Mouse (Mus musculus) limb, embryonic 11.5 days (tissue): ENCODE data around the gene Cdh23. TPM values are rescaled to one million over a fixed set of nuclear protein-coding genes. Genes with fewer than 3 reads are reported as not detected.

Experiments used
- ATAC-seq: fragments of 200-750 bp; cut with Nextera tagmentation; 2 replicates; pipeline ENCODE4 v1.8.0; 2017; ENCODE audit warnings: low read depth; ENCODE audit not compliant: insufficient number of reproducible peaks, low FRiP score, low TSS enrichment
- DNase-seq: peaks from one replicate; pipeline ENCODE4 v3.0.0-alpha.2; 2015; ENCODE audit warnings: low spot score
- H3K27ac ChIP-seq: fragments of 300-500 bp; sonication (generic); replicated peaks from 2 replicates; pipeline ENCODE4 v1.5.1; 2014; ENCODE audit warnings: low read depth, mild to moderate bottlenecking, low read length
- H3K27me3 ChIP-seq: fragments of 300-500 bp; sonication (generic); 2 replicates; pipeline ENCODE4 v1.6.1; 2014; ENCODE audit warnings: mild to moderate bottlenecking, low read length, mixed read lengths; ENCODE audit not compliant: control insufficient read depth, insufficient read depth
- H3K36me3 ChIP-seq: fragments of 300-500 bp; sonication (generic); 2 replicates; pipeline ENCODE4 v1.6.1; 2014; ENCODE audit warnings: mild to moderate bottlenecking, low read length, moderate library complexity, mixed read lengths; ENCODE audit not compliant: control insufficient read depth, insufficient read depth
- H3K4me1 ChIP-seq: fragments of 300-500 bp; sonication (generic); 2 replicates; pipeline ENCODE4 v1.6.1; 2014; ENCODE audit warnings: low read length, mixed read lengths; ENCODE audit not compliant: control insufficient read depth, insufficient read depth
- H3K4me2 ChIP-seq: fragments of 300-500 bp; sonication (generic); 2 replicates; pipeline ENCODE4 v1.6.1; 2014; ENCODE audit warnings: low read depth, mild to moderate bottlenecking, moderate library complexity; ENCODE audit not compliant: severe bottlenecking
- H3K4me3 ChIP-seq: fragments of 300-500 bp; sonication (generic); 2 replicates; pipeline ENCODE4 v1.5.1; 2014; ENCODE audit warnings: low read depth, low read length
- H3K9ac ChIP-seq: fragments of 300-500 bp; sonication (generic); 2 replicates; pipeline ENCODE4 v1.6.1; 2014; ENCODE audit warnings: mild to moderate bottlenecking, low read length
- H3K9me3 ChIP-seq: fragments of 300-500 bp; sonication (generic); 2 replicates; pipeline ENCODE4 v1.6.1; 2016; ENCODE audit warnings: low read length; ENCODE audit not compliant: control insufficient read depth
- WGBS: fragments of 180-500 bp; shearing (Covaris S2); extraction: QIAGEN DNeasy Blood & Tissue Kit; methylation state at CpG from one replicate; pipeline ENCODE4 v1.1.7; 2014; 5-methylcytosine and 5-hydroxymethylcytosine counted together
- polyA plus RNA-seq: library from polyadenylated mRNA; unstranded; fragments of >200 nt; fragmentation: Nextera tagmentation; extraction: Ambion mirVana; gene quantifications from 2 replicates; pipeline ENCODE4 v1.2.1, GENCODE M21; 2014

Cdh23 gene
- polyA plus RNA-seq, 1 experiment from 2014 or later: 0.16 TPM

- H3K27me3 ChIP-seq: no peaks in the 10 kb centered on the region
- no peaks in the 10 kb centered on the region for H3K4me1 ChIP-seq
- H3K9ac ChIP-seq: no peak overlapping the region
- no peak overlapping the region for H3K4me2 ChIP-seq
- ATAC-seq (no peak), DNase-seq (no peak)
- H3K9me3 ChIP-seq: no peaks in the 10 kb centered on the region
- no peak overlapping the region for H3K4me3 ChIP-seq
- no peaks in the 10 kb centered on the region for H3K36me3 ChIP-seq
- no peak overlapping the region for H3K27ac ChIP-seq
- WGBS: 67% methylated on average over 4 of the region's 4 CpGs
Measured at GRCm38 (mm10) chr10:60677319-60677718, 19.0 kb downstream of the Cdh23 start.

DNA sequence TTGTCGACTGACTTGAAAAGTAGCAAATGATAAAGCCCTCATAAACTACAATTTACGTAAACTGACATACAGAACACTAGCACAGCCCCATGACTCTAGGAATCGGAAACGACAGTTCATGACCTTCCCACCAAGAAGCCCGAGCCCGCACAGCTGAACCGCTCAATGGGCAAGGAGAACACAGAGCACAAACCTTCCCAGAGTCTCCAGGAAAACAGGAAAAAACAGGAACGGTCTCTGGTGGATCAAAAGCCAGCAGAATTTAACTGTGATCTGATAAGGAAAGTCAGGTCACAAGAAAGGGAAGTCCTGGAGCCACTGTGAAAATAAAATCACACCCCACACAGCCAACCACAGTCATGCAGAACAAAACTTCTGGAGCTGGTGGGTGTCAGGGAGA is 26.1 kb downstream of the Cdh23 start:
- H3K36me3 ChIP-seq: no peaks in the 10 kb centered on the region
- 59% methylated on average over 8 of the region's 8 CpGs for WGBS
- no peak overlapping the region for H3K4me2 ChIP-seq
- DNase-seq (no peak), ATAC-seq (no peak)
- H3K9ac ChIP-seq: no peak overlapping the region
- no peak overlapping the region for H3K4me3 ChIP-seq
- no peaks in the 10 kb centered on the region for H3K9me3 ChIP-seq
- H3K27me3 ChIP-seq: no peaks in the 10 kb centered on the region
- H3K27ac ChIP-seq: no peak overlapping the region
- no peaks in the 10 kb centered on the region for H3K4me1 ChIP-seq

DNA sequence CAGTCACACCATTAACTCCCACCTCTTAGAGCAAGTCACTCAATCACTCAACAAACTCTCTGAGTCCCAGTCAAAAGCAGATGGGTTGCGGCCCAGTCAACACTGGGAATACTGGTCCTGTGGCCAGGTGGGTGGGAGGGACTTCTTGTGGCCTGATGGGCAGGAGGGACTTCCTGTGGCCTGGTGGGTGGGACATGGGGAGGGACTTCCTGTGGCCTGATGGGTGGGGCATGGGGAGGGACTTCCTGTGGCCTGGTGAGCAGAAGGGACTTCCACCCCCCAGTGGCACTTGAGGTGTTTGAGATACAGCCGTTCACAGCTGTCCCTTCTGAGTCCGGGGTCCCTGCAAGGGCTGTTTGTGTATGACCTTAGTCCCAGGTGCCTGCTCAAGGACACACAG is 27.7 kb downstream of the Cdh23 start:
- Histone ChIP-seq H3K27me3 (no peaks in the 10 kb centered on the region), H3K36me3 (no peaks in the 10 kb centered on the region), H3K4me1 (no peaks in the 10 kb centered on the region), H3K4me3 (no peak overlapping the region), H3K27ac (no peak overlapping the region), H3K9ac (no peak overlapping the region), H3K4me2 (no peak overlapping the region), H3K9me3 (no peaks in the 10 kb centered on the region)
- DNase-seq (no peak), ATAC-seq (no peak)
- WGBS: 81% methylated on average over 3 of the region's 3 CpGs

GRCm38 (mm10) chr10:60660986-60661385 is 35.3 kb downstream of the Cdh23 start:
- ATAC-seq: no peak
- H3K36me3 ChIP-seq: no peaks in the 10 kb centered on the region
- no peak overlapping the region for H3K4me2 ChIP-seq
- no peak overlapping the region for H3K9ac ChIP-seq
- no peaks in the 10 kb centered on the region for H3K9me3 ChIP-seq
- no peak overlapping the region for H3K4me3 ChIP-seq
- DNase-seq: no peak
- H3K4me1 ChIP-seq: no peaks in the 10 kb centered on the region
- H3K27ac ChIP-seq: no peak overlapping the region
- WGBS: 86% methylated on average over 9 of the region's 9 CpGs
- H3K27me3 ChIP-seq: no peaks in the 10 kb centered on the region

DNA sequence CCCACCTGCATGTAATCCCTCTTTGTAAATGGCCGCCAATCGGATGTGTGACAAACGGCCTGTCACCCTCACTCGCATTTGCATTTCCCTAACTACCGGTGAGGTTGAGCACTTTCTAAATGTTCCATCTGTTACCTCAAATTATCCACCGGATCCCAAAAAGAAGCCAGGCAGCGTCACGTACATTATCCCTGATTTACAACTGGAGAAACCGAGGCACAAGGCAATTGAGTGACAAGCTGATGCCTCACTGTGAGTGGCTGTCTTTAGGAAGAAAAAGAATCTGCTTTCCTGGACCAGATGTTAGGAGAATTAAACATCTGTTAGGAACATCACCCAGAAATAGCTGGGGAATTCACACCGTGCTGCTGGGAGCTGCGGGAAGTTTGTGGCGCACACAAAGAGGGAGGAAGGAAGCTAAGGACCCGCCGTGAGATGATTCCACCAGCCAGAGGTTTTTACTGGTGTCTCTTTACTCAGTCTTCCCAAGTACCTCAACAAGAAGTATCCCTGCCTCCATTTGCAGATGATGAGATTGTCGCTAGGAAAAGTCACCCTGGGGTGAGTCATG is 36.8 kb downstream of the Cdh23 start:
- Histone ChIP-seq H3K27ac (no peak overlapping the region), H3K36me3 (no peaks in the 10 kb centered on the region), H3K4me3 (no peak overlapping the region), H3K4me2 (no peak overlapping the region), H3K9me3 (no peaks in the 10 kb centered on the region), H3K9ac (no peak overlapping the region), H3K27me3 (no peaks in the 10 kb centered on the region), H3K4me1 (peaks cover 6% of the 10 kb centered on the region; the same call in 1 of the 2 replicates)
- 49% methylated on average over 15 of the region's 15 CpGs for WGBS
- DNase-seq (no peak), ATAC-seq (no peak)

DNA sequence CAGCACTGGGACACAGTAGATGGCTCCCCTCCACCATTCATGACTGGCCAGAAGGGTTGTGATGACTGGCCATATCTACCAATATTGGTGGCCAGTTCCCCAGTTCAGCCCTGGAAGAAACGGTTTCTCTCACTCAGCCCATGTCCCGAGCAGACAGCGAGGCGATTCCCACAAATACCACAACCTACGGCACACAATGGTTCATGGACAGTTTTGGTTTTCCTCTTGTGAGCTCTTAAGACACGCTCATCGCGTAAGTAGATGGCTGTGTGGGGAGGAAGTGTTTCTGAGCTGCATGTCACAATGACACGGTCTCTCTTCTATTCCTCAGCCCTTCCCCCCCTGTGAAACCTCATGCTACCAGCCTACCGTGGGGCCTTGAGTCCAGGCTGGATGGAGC is 38.1 kb downstream of the Cdh23 start:
- Histone ChIP-seq H3K36me3 (no peaks in the 10 kb centered on the region), H3K9ac (no peak overlapping the region), H3K4me3 (no peak overlapping the region), H3K27ac (no peak overlapping the region), H3K4me2 (no peak overlapping the region), H3K27me3 (no peaks in the 10 kb centered on the region), H3K9me3 (no peaks in the 10 kb centered on the region), H3K4me1 (peaks cover 6% of the 10 kb centered on the region; the same call in 1 of the 2 replicates)
- no peak for ATAC-seq
- DNase-seq: no peak
- whole genome bisulfite sequencing: 92% methylated on average over 10 of the region's 10 CpGs

DNA sequence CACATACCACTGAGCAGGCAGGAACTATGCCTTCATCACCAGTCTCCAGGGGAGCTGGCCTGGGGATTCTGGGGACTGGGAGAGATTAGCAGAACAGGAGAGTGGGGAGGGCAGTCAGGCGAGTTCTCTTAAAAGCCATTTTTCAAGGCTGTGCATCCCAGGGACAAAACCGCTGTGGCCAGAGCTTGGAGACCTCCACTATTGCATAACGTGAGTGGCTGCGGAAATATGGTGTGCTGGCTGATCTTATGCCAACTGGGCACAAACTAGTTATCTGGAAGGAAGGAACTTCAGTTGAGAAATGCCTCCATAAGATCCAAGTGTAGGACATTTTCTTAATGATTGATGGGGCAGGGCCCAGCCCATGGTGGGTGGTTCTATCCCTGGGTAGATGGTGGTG is 42.6 kb downstream of the Cdh23 start:
- no peak for ATAC-seq
- 88% methylated on average over 4 of the region's 4 CpGs for WGBS

DNA sequence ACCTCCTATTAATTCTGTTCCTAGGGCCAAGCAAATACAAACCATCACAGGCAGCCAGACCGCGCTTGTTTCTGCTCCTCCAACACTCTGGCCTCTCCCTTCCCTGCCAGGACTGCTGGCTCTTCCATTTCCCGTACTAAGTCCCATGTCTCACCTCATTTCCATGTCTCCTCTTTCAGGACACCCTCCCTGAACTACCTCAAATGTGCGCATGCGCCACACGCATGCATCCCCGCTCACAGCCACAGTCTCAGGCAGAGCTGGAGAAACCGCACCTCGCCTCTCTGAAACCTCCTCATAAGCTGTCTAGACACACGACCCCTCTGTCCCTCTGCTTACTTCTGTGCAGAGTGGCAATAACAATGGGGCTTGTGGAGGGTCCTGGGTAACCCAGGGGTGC is 43.2 kb downstream of the Cdh23 start:
- no peak overlapping the region for H3K9ac ChIP-seq
- no peak overlapping the region for H3K27ac ChIP-seq
- no peaks in the 10 kb centered on the region for H3K9me3 ChIP-seq
- H3K36me3 ChIP-seq: no peaks in the 10 kb centered on the region
- peaks cover 6% of the 10 kb centered on the region; the same call in 1 of the 2 replicates for H3K4me1 ChIP-seq
- no peak overlapping the region for H3K4me3 ChIP-seq
- DNase-seq (no peak), ATAC-seq (no peak)
- H3K27me3 ChIP-seq: no peaks in the 10 kb centered on the region
- 87% methylated on average over 10 of the region's 10 CpGs for WGBS
- no peak overlapping the region for H3K4me2 ChIP-seq

More for the DNA sequence above, 42.6 kb downstream of the Cdh23 start:
- H3K9me3 ChIP-seq: no peaks in the 10 kb centered on the region
- H3K27ac ChIP-seq: no peak overlapping the region
- no peak overlapping the region for H3K9ac ChIP-seq
- peaks cover 6% of the 10 kb centered on the region; the same call in 1 of the 2 replicates for H3K4me1 ChIP-seq
- H3K4me2 ChIP-seq: no peak overlapping the region
- H3K4me3 ChIP-seq: no peak overlapping the region
- no peaks in the 10 kb centered on the region for H3K36me3 ChIP-seq
- DNase-seq: no peak
- no peaks in the 10 kb centered on the region for H3K27me3 ChIP-seq

- Histone ChIP-seq H3K9ac (no peak overlapping the region), H3K4me3 (no peak overlapping the region), H3K36me3 (no peaks in the 10 kb centered on the region), H3K4me1 (no peaks in the 10 kb centered on the region; the same call in 1 of the 2 replicates), H3K27me3 (no peaks in the 10 kb centered on the region), H3K4me2 (no peak overlapping the region), H3K27ac (no peak overlapping the region), H3K9me3 (no peaks in the 10 kb centered on the region)
- DNase-seq (no peak), ATAC-seq (no peak)
- 69% methylated on average over 14 of the region's 14 CpGs for WGBS
Measured at GRCm38 (mm10) chr10:60644079-60644641, 52.1 kb downstream of the Cdh23 start.
